Mouse (Mus musculus): ENCODE measurements at regions not wholly inside any gene's neighbourhood (a gene's known extent, or its start where the extent isn't known, plus 50 kb on each side); places are given as distances from the start of the nearest gene placed in this dataset.

- CTCF ChIA-PET = interaction anchor here (0.6 kb wide), 1 partner anchor 514 kb away, joined by 3 read pairs; the partner anchor contains the start of gene Cd2
These were observed 52.0 kb upstream of the Vtcn1 start for GRCm38 (mm10) chr3:100773237-100773636.

GRCm38 (mm10) chr3:100771363-100771762 is 53.9 kb upstream of the Vtcn1 start:
- CTCF ChIA-PET = no interaction called here

GRCm38 (mm10) chr3:100770841-100771240 is 54.4 kb upstream of the Vtcn1 start:
- CTCF ChIA-PET = interaction anchor here (0.7 kb wide), 1 partner anchor 51 kb away, joined by 3 read pairs; no protein-coding TSS in a partner anchor

- CTCF ChIA-PET = interaction anchor here (0.6 to 0.7 kb wide), 2 partner anchors 416 to 1027 kb away, joined by 4 to 13 read pairs; no protein-coding TSS in a partner anchor
These were observed 56.1 kb upstream of the Vtcn1 start for GRCm38 (mm10) chr3:100769146-100769545.

- CTCF ChIA-PET = no interaction called here
These were observed 57.1 kb upstream of the Vtcn1 start for GRCm38 (mm10) chr3:100768170-100768624.

- CTCF ChIA-PET = no interaction called here
These were observed 59.9 kb upstream of the Vtcn1 start for GRCm38 (mm10) chr3:100765323-100765722.

- CTCF ChIA-PET = no interaction called here
These were observed 62.4 kb upstream of the Vtcn1 start for GRCm38 (mm10) chr3:100762895-100763294.

GRCm38 (mm10) chr3:100759091-100759941 is 65.9 kb upstream of the Vtcn1 start:
- CTCF ChIA-PET = no interaction called here

GRCm38 (mm10) chr3:100754677-100755076 is 69.4 kb upstream of the Man1a2 start:
- CTCF ChIA-PET = no interaction called here

GRCm38 (mm10) chr3:100751211-100751610 is 65.9 kb upstream of the Man1a2 start:
- CTCF ChIA-PET = no interaction called here

GRCm38 (mm10) chr3:100748727-100749126 is 63.4 kb upstream of the Man1a2 start:
- CTCF ChIA-PET = no interaction called here

GRCm38 (mm10) chr3:100748309-100748691 is 63.0 kb upstream of the Man1a2 start:
- CTCF ChIA-PET = no interaction called here

- CTCF ChIA-PET = no interaction called here
These were observed 62.4 kb upstream of the Man1a2 start for GRCm38 (mm10) chr3:100747421-100748308.

GRCm38 (mm10) chr3:100737660-100738059 is 52.4 kb upstream of the Man1a2 start:
- CTCF ChIA-PET = no interaction called here

- CTCF ChIA-PET = no interaction called here
These were observed 51.2 kb upstream of the Man1a2 start for GRCm38 (mm10) chr3:100736539-100736938.
